Mouse (Mus musculus) testis, postnatal 14 days (tissue): ENCODE results near the gene Brca2.

Experiments
- DNase-seq: peaks from one replicate; pipeline ENCODE4 v3.0.0; 2021; ENCODE audit warnings: low spot score

Brca2 gene

DNA sequence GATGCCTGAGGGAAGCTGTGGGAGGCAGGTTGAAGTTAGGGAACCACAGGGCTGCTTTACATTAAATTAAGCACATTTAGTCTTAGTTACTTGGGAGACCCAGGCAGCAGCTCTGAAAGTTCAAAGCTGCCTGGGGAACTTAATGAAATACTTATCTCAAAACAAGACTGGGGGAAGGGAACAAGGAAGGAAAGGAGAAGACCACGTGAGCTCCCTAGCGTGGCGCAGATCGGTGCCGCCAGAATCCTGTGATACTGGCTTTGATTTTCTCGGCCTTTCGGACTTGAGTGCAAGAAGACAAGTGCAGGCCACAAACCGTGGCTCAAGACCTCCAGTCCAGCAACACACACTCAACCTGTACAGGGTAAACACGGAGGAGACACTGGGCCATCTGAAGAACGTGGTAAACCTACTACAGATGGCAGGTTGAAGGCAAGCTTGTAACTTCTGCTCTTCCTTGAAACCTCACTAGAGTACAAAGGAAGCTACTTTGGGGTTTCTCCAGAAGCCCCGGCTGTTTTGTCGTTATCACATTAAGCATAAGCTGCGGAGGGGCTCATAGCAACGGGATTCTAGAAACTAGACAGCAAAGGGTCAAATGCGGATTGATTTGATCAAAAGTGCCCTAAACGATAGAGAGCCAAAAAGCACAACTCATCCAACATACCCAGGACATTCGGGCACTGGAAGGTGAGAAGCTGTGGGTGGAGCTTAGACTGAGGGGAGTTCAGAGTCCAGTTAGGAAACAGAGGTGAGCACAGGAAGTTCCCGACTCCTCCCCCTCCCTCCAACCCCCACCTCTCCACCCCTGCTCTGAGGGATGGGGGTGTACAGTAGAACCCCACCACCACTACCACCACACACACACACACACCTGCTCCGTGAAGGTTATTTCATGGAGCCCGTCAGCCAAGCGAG, 76.0 kb downstream of the Brca2 start:
- DNase-seq = no peak

DNA sequence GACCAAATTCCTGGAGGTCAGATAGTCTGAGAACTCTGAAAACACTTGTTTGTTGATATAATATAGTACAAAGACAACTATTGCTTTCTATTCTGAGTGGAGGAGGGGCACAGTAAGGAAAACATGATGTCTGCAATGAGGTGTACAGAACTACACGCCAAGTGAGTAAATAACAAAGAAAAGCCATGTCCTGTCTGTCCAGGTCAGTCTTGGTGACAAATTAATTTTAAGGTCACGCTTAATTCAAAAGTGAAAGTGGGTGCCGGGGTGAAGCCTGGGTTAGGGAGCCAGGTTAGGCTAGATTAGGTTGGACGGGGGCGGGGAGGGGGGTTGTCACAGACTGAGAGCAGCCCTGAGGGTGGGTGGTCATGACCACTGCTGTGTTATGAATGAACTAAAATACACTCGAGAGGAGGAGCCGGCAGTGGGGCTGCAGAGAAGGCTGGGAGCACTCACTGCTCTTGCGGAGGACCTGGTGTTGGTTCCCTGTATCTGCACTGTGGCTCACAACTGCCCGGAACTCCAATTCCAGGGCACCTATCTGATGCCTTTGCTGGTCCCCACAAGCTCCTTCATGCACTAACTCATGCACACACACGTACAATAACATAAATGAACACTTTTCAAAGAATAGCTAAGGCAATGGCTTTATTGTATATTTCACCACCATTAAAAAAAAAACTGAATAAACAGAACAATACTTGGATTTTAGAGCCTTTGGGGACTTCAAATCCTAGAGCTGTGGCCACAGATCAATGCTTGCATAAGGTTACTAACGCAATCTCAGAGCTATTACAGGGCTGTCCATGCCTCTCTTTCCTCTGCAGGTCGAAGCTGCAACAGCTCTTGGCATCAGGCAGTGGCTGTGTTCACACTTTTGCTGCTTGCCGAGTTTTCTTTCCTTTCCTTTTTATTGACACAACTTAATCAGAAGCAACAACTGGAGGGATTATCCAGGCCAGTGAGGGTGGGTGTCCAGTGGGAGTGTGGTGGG, 77.2 kb downstream of the Brca2 start:
- DNase-seq = no peak

DNA sequence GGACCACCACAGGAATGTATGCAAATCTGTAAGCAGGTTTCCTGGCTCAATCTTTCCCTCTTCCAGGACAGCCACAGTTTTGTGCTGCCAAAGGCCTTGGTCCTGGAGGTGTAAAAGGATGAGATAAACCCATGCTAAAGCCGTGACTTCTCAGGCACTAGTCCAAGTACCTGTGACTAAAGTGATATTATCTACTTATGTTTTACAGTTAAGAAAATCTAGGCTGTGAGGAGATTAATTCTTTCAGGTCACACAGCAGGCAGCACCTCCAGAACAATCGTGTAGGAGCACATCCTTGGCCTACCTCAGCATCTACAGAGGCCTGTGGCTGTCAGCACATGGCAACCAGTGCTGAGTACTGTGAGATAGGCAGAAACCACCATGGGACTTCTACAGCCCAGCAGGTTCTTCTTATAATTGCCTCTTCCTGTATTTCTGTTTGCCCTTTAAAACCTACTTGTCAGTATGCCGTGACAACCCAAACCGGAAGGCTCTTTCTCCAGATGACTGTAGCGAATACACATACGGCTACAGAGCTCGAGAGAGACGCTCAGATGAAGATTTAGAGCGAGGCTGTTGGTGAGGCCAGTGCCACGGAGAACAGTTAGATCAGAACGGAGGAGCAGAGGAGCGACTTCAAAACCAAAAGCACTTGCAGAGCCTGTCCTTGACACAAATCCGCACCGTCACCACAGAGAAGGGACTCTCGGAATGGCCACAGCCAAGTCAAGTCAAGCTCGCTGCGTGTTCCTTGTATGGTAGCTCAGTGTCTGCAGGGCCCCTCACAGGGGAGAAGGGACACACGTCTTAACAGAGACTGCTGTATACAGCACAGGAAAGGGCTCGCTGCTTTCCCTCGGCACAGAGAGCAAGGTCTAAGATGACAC, 78.4 kb downstream of the Brca2 start:
- DNase-seq = no peak

DNA sequence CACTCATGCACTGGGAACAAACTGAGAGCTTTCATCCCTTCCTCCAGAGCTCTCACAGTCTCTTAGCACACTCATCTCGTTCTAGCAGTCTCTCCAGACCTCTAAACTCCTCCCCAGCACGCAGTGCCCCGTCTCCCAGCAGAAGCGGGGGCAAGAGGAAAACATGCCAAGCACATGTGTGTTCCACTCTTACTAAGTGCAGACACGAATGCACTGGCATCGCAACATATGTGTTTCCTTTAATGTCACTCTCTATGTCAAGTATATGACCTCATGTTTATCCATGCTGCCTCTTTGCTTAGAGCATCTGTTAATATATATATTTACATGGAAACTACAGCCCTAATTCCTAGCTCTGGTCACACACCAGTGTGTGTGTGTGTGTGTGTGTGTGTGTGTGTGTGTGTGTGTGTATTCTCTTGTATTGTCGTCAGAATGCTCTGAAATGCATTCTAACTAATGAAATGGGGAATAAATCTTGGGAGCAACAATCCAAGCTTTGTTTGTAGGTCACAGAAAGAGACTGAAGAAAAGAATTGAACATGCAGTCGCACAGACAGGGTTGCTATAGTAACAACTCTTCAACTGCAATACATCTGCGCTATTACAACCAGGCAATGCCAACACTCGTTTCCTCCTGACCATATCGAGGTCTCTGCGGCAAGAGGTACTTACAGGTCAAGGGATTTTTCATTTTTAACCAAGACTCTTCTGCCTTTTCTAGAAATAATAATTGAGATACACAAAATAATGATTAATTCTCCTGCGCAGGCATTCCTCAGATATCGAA, 79.2 kb downstream of the Brca2 start:
- no peak for DNase-seq

DNA sequence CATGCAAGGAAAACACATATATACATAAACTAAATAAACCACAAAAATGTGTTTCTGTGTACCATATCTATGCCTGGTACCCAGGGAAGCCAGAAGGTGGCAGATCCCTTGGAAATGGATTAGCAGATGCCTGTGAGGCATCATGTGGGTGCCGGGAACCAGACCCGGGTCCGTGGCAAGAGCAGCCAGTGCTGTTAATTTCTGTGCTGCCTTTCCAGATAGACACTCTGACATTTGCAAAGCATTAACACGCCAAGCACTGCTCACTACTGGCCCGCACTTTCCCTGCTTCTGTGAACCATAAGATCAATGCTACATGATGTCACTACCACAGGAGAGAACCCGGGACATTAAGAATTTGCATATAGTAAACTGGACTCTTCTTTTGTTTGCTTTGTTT, 83.7 kb downstream of the Brca2 start:
- DNase-seq = no peak

DNA sequence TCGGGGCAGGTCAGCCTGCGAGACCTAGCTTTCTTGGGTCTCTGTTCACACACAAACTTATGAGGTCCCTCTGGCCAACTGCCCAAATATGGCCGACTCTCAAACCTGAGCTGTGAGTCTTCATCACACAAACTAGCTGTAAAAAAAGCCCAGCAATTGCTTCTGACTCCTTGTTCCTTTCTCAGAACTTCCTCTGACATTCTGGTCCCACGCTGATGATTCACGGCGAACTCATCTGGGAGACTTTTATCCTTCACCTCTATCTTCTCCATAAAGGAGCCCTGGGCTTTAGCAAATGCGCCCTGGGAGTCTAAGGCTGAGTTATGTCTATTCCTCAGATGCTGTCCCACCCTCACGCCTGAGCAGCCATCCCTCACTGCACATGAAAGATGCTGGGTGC, 85.2 kb downstream of the Brca2 start:
- no peak for DNase-seq

DNA sequence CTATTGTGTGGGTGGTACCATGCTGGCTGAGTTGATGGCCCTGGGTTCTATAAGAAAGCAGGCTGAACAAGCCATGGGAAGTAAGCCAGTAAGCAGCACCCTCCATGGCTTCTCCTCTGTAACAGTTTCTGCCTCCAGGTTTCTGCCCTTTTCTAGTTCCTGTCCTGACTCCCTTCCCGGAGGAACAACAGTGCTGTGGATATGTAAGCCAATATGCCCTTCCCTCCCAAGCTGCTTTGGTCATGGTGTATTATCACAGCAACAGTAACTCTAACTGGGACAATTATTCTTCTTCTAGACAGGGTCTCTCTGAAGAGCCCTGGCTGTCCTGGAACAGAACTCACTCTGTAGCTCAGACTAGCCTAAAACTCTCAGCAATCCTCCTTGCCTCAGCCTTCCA, 88.7 kb downstream of the Brca2 start:
- no peak for DNase-seq

DNA sequence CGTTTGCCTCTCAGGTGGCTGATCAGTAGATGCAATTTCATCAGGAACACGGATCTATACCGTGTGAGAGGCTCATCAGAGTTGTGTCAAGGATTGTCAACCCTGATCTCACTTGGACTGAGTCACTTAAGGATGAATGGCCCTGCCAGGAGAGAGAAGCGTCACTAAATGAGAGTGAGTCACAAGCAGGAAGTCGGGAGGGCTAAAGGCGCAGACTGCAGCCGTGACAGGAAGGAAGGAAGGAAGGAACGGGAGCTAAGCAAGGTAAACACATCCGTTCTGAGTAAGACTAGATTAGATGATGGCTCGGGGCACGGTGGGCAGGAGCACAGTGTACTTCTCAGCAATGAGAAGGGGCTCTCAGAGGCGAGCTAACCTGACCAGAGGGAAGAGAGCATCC, 89.3 kb downstream of the Brca2 start:
- DNase-seq = no peak

DNA sequence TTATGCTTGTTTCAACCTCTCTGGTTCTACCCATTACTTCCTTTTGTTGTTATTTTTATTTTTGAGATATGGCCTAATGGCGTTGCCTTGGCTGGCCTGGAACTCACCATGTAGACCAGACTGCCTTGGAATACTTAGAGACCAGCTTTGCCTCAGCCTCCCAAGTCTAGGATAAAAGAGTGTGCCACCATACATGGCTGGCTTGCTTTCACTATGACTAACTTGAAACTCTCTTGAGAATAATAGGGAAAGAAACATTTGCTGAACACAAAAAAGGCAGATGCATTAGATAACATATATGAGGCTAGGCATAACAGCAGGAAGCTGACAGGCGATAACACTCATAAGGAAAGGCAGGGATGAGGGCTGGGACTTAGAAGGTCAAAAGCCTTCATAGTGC, 91.6 kb downstream of the Brca2 start:
- no peak for DNase-seq

DNA sequence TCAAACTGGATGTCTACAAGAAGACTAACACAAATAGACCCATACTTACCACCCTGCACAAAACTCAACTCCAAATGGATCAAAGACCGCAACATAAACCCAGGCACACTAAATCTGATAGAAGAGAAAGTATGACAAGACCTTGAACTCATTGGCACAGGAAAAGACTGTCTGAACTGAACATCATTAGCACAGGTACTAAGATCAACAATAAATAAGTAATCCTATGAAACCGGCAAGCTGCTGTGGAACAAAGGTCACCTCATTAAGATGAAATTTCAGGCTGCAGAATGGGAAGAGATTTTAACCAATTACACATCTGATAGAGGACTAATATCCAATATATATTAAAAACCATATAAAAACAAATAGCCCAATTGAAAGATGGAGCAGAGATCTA, 93.8 kb downstream of the Brca2 start:
- DNase-seq = no peak

DNA sequence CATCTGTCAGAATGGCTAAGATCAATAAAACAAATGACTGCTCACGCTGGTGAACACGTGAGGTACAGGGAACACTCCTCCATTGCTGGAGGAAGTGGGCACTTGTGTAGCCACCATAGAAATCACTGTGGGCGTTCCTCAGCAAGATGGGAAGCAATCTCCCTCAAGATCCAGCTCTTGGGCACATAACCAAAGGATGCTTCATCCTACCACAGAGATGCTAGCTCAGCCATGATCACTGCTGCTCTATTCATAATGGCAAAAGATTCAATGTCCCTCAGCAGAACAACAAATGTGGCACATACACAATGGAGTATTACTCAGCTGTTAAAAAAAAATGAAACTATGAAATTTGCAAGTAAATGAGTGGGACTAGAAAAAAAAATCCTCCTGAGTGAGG, 94.3 kb downstream of the Brca2 start:
- DNase-seq = no peak

DNA sequence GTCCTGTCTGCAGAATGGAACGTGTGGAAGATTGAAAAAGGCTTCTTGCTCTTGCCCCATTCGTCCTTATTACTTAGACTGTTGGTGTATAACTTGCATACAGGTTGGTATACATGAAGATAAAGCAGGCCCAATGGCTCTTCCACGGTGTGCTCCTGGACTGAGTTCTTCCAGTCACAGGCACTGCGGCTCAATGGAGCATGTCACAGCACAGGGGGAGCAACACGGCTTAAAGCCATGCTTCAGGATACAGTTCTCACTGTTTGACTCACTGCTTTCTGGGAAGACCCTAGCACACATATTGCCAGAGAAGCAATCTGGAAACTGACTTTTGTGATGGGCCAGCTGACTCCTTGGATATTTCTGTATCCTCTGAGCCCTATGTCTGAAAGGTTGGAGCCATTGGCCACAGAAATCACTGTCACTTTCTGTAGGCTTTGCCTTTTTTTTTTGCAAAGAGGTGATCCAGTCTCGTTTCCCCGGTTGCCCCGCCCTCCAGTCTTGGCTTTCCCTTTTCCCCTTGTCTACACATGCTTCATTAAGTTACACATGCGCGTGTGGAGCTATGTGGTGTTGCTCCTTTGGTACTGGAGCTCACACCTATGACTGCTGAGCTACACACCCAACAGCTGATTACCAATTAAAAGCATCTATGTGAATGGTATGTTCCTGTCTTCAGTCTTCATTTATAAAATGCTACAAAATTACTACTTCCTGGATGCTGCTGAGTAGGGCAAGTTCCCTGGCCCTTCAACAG, 96.3 kb downstream of the Brca2 start:
- no peak for DNase-seq
